Mouse (Mus musculus) liver, embryonic 11.5 days (tissue): Measurements from ENCODE around the gene Bcs1l. TPM values are rescaled to one million over a fixed set of nuclear protein-coding genes. Genes with fewer than 3 reads are reported as not detected.

Experiments used
- ATAC-seq: fragments of 200-750 bp; cut with Nextera tagmentation; replicated peaks from 2 replicates; pipeline ENCODE4 v1.8.0; 2017; ENCODE audit warnings: moderate number of reproducible peaks, mild to moderate bottlenecking, moderate TSS enrichment, moderate library complexity; ENCODE audit not compliant: low FRiP score
- DNase-seq: peaks from one replicate; pipeline ENCODE4 v3.0.0-alpha.2; 2017; ENCODE audit warnings: low spot score
- H3K27ac ChIP-seq: fragments of 300-500 bp; sonication (generic); 2 replicates; pipeline ENCODE4 v1.5.1; 2014; ENCODE audit warnings: mild to moderate bottlenecking, low read depth, low read length, control low read depth
- H3K27me3 ChIP-seq: fragments of 300-500 bp; sonication (generic); replicated peaks from 2 replicates; pipeline ENCODE4 v1.6.1; 2014; ENCODE audit warnings: low read length, mixed read lengths; ENCODE audit not compliant: control insufficient read depth, insufficient read depth
- H3K36me3 ChIP-seq: fragments of 300-500 bp; sonication (generic); 2 replicates; pipeline ENCODE4 v1.6.1; 2014; ENCODE audit warnings: mild to moderate bottlenecking, low read length, moderate library complexity, mixed read lengths; ENCODE audit not compliant: control insufficient read depth, insufficient read depth
- H3K4me1 ChIP-seq: fragments of 300-500 bp; sonication (generic); replicated peaks from 2 replicates; pipeline ENCODE4 v1.6.1; 2014; ENCODE audit warnings: low read length, mixed read lengths; ENCODE audit not compliant: control insufficient read depth, insufficient read depth
- H3K4me2 ChIP-seq: fragments of 300-500 bp; sonication (generic); 2 replicates; pipeline ENCODE4 v1.6.1; 2014; ENCODE audit warnings: mild to moderate bottlenecking, control low read depth, moderate library complexity
- H3K4me3 ChIP-seq: fragments of 300-500 bp; sonication (generic); 2 replicates; pipeline ENCODE4 v1.5.1; 2014; ENCODE audit warnings: low read depth, low read length, control low read depth
- H3K9ac ChIP-seq: fragments of 300-500 bp; sonication (generic); 2 replicates; pipeline ENCODE4 v1.6.1; 2014; ENCODE audit warnings: low read depth, low read length, control low read depth
- H3K9me3 ChIP-seq: fragments of 300-500 bp; sonication (generic); 2 replicates; pipeline ENCODE4 v1.6.1; 2016; ENCODE audit warnings: low read length, inconsistent platforms, mixed read lengths; ENCODE audit not compliant: control insufficient read depth
- WGBS: fragments of 180-500 bp; shearing (Covaris S2); extraction: QIAGEN DNeasy Blood & Tissue Kit; methylation state at CpG from one replicate; pipeline ENCODE4 v1.1.7; 2014; 5-methylcytosine and 5-hydroxymethylcytosine counted together
- microRNA-seq: library from miRNA; unstranded; fragments of <30 nt; microRNA quantifications from one replicate; pipeline ENCODE4, GENCODE M21; 2017; ENCODE audit warnings: borderline number of aligned reads
- polyA plus RNA-seq: library from polyadenylated mRNA; unstranded; fragments of >200 nt; fragmentation: Nextera tagmentation; extraction: Ambion mirVana; gene quantifications from 2 replicates; pipeline ENCODE4 v1.2.1, GENCODE M21; 2014

Bcs1l gene
- polyA plus RNA-seq, 1 experiment from 2014 or later, result 25.7 TPM

GRCm38 (mm10) chr1:74632734-74633133 is 44.6 kb downstream of the Bcs1l start:
- no peak for DNase-seq
- no peak overlapping the region for H3K4me3 ChIP-seq
- no peaks in the 10 kb centered on the region for H3K4me1 ChIP-seq
- no peak for ATAC-seq
- H3K4me2 ChIP-seq, result no peak overlapping the region
- no peaks in the 10 kb centered on the region for H3K36me3 ChIP-seq
- WGBS, result 67% methylated on average over 4 of the region's 4 CpGs
- no peak overlapping the region for H3K27ac ChIP-seq
- no peaks in the 10 kb centered on the region for H3K9me3 ChIP-seq
- H3K27me3 ChIP-seq, result peaks cover 3% of the 10 kb centered on the region; the same call in 1 of the 2 replicates
- no peak overlapping the region for H3K9ac ChIP-seq

Small RNA genes within 50 kb of the gene (microRNA-seq; reads per million reads assigned to microRNA genes)
- gene Gm25035, result not detected

Other genes starting within 250 kb of the Bcs1l start
- gene Catip, start 226.2 kb upstream of the Bcs1l start, polyA plus RNA-seq, result 0.21 TPM in 1 of 2 replicates, not detected in the other
- gene Slc11a1, start 213.1 kb upstream of the Bcs1l start, polyA plus RNA-seq, result 10.0 and 10.4 TPM in 2 replicates
- 65.2 and 71.1 TPM in 2 replicates for gene Ctdsp1, start 196.8 kb upstream of the Bcs1l start, polyA plus RNA-seq
- 0.88 and 0.94 TPM in 2 replicates for gene Vil1, start 178.9 kb upstream of the Bcs1l start, polyA plus RNA-seq
- 88.5 and 90.8 TPM in 2 replicates for gene Cnot9, start 82.2 kb upstream of the Bcs1l start, polyA plus RNA-seq
- 0.10 TPM in 1 of 2 replicates, not detected in the other for gene Plcd4, start 45.4 kb upstream of the Bcs1l start, polyA plus RNA-seq
- 28.8 and 32.3 TPM in 2 replicates for gene Usp37, start 44.0 kb upstream of the Bcs1l start, polyA plus RNA-seq
- gene Zfp142, start within 50 bp of the Bcs1l start, polyA plus RNA-seq, result 6.5 and 8.1 TPM in 2 replicates
- gene Rnf25, start 13.1 kb downstream of the Bcs1l start, polyA plus RNA-seq, result 6.0 and 8.1 TPM in 2 replicates
- 3.0 and 3.2 TPM in 2 replicates for gene Stk36, start 13.2 kb downstream of the Bcs1l start, polyA plus RNA-seq
- 31.5 and 35.0 TPM in 2 replicates for gene Ttll4, start 73.5 kb downstream of the Bcs1l start, polyA plus RNA-seq
- 2.7 and 4.0 TPM in 2 replicates for gene Cyp27a1, start 125.3 kb downstream of the Bcs1l start, polyA plus RNA-seq
- gene Prkag3, start 160.9 kb downstream of the Bcs1l start, polyA plus RNA-seq, result not detected in 2 replicates
- 1.5 and 2.4 TPM in 2 replicates for gene Wnt6, start 183.6 kb downstream of the Bcs1l start, polyA plus RNA-seq
- 0.10 and 0.22 TPM in 2 replicates for gene Wnt10a, start 203.2 kb downstream of the Bcs1l start, polyA plus RNA-seq